Mouse (Mus musculus): ENCODE measurements around the gene Tspan3. TPM values are rescaled to one million over a fixed set of nuclear protein-coding genes. Genes with fewer than 3 reads are reported as not detected.

The Tspan3 gene
- polyA plus RNA-seq, 1 experiment, result 397 TPM

GRCm38 (mm10) chr9:56097584-56098298 is 67.5 kb downstream of the Tspan3 start:
- TF ChIP-seq CTCF (IDR thresholded peaks at IDR 0.05; ENCODE audit: extremely low read depth, insufficient read length, insufficient replicate concordance, low read depth, low read length) (no peak), POLR2A (IDR thresholded peaks at IDR 0.05; ENCODE audit: low read depth, low read length) (no peak)
- WGBS, result 44% methylated on average over 4 of the region's 4 CpGs
- Histone ChIP-seq H3K4me3 (ENCODE audit: low read depth, low read length) (no peak overlapping the region), H3K27ac (ENCODE audit: insufficient read depth, low read depth, low read length) (peak overlapping the region; percentile 33; the same call in 1 of the 2 replicates), H3K36me3 (ENCODE audit: control insufficient read depth, insufficient read depth, low read length) (no peaks in the 10 kb centered on the region), H3K4me1 (ENCODE audit: control insufficient read depth, insufficient read depth, insufficient read length, low read length) (peaks cover 5% of the 10 kb centered on the region; the same call in 1 of the 2 replicates), H3K27me3 (ENCODE audit: control insufficient read depth, insufficient read depth, low read length) (no peaks in the 10 kb centered on the region)

GRCm38 (mm10) chr9:56092102-56092501 is 73.2 kb downstream of the Tspan3 start:
- Histone ChIP-seq H3K27ac (ENCODE audit: insufficient read depth, low read depth, low read length) (no peak overlapping the region), H3K36me3 (ENCODE audit: control insufficient read depth, insufficient read depth, low read length) (no peaks in the 10 kb centered on the region), H3K4me1 (ENCODE audit: control insufficient read depth, insufficient read depth, insufficient read length, low read length) (peaks cover 10% of the 10 kb centered on the region; the same call in 1 of the 2 replicates), H3K4me3 (ENCODE audit: low read depth, low read length) (no peak overlapping the region), H3K27me3 (ENCODE audit: control insufficient read depth, insufficient read depth, low read length) (no peaks in the 10 kb centered on the region)
- TF ChIP-seq CTCF (IDR thresholded peaks at IDR 0.05; ENCODE audit: extremely low read depth, insufficient read length, insufficient replicate concordance, low read depth, low read length) (no peak), POLR2A (IDR thresholded peaks at IDR 0.05; ENCODE audit: low read depth, low read length) (no peak)
- WGBS, result 54% methylated on average over 2 of the region's 2 CpGs

- TF ChIP-seq CTCF (IDR thresholded peaks at IDR 0.05; ENCODE audit: extremely low read depth, insufficient read length, insufficient replicate concordance, low read depth, low read length) (no peak), POLR2A (IDR thresholded peaks at IDR 0.05; ENCODE audit: low read depth, low read length) (no peak)
- 66% methylated on average over 5 of the region's 5 CpGs for WGBS
- H3K27ac ChIP-seq (ENCODE audit: insufficient read depth, low read depth, low read length), result peak overlapping the region; percentile 41
- peak overlapping the region; percentile 48 for H3K4me3 ChIP-seq (ENCODE audit: low read depth, low read length)
- H3K36me3 ChIP-seq (ENCODE audit: control insufficient read depth, insufficient read depth, low read length), result no peaks in the 10 kb centered on the region
- H3K27me3 ChIP-seq (ENCODE audit: control insufficient read depth, insufficient read depth, low read length), result no peaks in the 10 kb centered on the region
- H3K4me1 ChIP-seq (ENCODE audit: control insufficient read depth, insufficient read depth, insufficient read length, low read length), result peaks cover 10% of the 10 kb centered on the region; the same call in 1 of the 2 replicates
Observed at GRCm38 (mm10) chr9:56090546-56091225, 74.6 kb downstream of the Tspan3 start.

GRCm38 (mm10) chr9:56089778-56090520 is 75.3 kb downstream of the Tspan3 start, which contains the start of gene Pstpip1:
Gene Pstpip1 (plus strand): TSS chr9:56089962.
- 17% methylated on average over 22 of the region's 22 CpGs for WGBS

DNA sequence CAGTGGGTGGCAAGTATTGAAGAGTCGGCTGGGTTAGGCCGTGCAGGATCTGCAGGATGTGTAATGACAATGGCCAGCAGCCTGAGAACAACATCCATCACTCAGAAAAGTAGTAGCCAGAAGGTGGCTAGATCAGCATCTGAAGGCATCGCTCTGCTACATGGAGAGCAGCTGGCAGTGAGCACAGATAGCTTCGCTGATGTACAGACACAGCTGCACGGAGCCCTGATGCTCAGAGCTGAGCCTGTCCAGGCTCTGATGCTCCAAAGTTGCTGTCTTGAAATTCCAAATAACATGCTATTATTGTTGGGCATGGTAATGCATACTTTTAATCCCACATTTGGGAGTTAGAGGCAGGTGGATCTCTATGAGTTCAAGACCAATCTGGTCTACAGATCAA is 78.8 kb downstream of the Tspan3 start:
- TF ChIP-seq POLR2A (IDR thresholded peaks at IDR 0.05; ENCODE audit: low read depth, low read length) (no peak), CTCF (IDR thresholded peaks at IDR 0.05; ENCODE audit: extremely low read depth, insufficient read length, insufficient replicate concordance, low read depth, low read length) (no peak)
- peaks cover 10% of the 10 kb centered on the region; the same call in 1 of the 2 replicates for H3K4me1 ChIP-seq (ENCODE audit: control insufficient read depth, insufficient read depth, insufficient read length, low read length)
- no peaks in the 10 kb centered on the region for H3K27me3 ChIP-seq (ENCODE audit: control insufficient read depth, insufficient read depth, low read length)
- H3K27ac ChIP-seq (ENCODE audit: insufficient read depth, low read depth, low read length), result no peak overlapping the region
- no peak overlapping the region for H3K4me3 ChIP-seq (ENCODE audit: low read depth, low read length)
- WGBS, result 84% methylated on average over 5 of the region's 5 CpGs
- H3K36me3 ChIP-seq (ENCODE audit: control insufficient read depth, insufficient read depth, low read length), result no peaks in the 10 kb centered on the region

More at GRCm38 (mm10) chr9:56089778-56090520, 75.3 kb downstream of the Tspan3 start, which contains the start of gene Pstpip1:
- TF ChIP-seq POLR2A (IDR thresholded peaks at IDR 0.05; ENCODE audit: low read depth, low read length) (no peak), CTCF (IDR thresholded peaks at IDR 0.05; ENCODE audit: extremely low read depth, insufficient read length, insufficient replicate concordance, low read depth, low read length) (no peak)
- Histone ChIP-seq H3K27me3 (ENCODE audit: control insufficient read depth, insufficient read depth, low read length) (no peaks in the 10 kb centered on the region), H3K4me1 (ENCODE audit: control insufficient read depth, insufficient read depth, insufficient read length, low read length) (peaks cover 10% of the 10 kb centered on the region; the same call in 1 of the 2 replicates), H3K4me3 (ENCODE audit: low read depth, low read length) (peak within 1 kb of the TSS; percentile 48), H3K27ac (ENCODE audit: insufficient read depth, low read depth, low read length) (peak within 1 kb of the TSS; percentile 41), H3K36me3 (ENCODE audit: control insufficient read depth, insufficient read depth, low read length) (no peaks in the 10 kb centered on the region)

Other genes with a start within 250 kb of the Tspan3 start
- 1.3 and 2.6 TPM in 2 replicates for gene Scaper, start 227.4 kb downstream of the Tspan3 start, polyA plus RNA-seq (2012; rRNA removed)
- gene 4930563M21Rik, start 154.9 kb downstream of the Tspan3 start, polyA plus RNA-seq (2012; rRNA removed), result not detected in 2 replicates
- 34.2 and 38.4 TPM in 2 replicates for gene Rcn2, start 123.6 kb downstream of the Tspan3 start, polyA plus RNA-seq (2012; rRNA removed)
- 6.0 and 7.5 TPM in 2 replicates for gene Pstpip1, start 75.5 kb downstream of the Tspan3 start, polyA plus RNA-seq (2012; rRNA removed)

All from small intestine, adult 2 months (tissue).